In the genomic region with DNA sequence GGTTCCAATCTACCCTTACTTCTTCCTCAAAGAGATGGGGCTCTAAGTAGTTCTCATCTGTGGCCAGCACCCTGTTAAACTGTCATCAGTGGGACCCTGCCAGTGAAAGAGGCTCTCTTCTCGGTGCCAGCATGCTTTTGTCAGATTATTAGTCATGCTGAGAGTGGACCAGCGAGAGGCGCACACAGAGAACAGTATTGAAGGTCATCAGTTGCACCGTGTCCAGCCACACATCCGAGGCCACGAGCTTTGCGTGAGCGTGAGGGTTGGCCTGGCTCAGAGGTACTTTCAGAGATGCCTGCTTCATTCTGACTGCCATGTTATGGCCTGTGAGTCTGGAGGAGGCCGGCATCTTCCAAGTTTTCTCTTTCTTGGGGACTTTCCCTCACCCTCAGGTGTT, we compare ENCODE assay signal across 12 mouse cellular contexts.
"Had no signal": no experiment of that assay in that cellular context is flagged by ENCODE, and none has a peak within 500 bp of the region (broad histone marks: within the 10 kb centered on the region; RNA-seq: fewer than 3 reads in every experiment).

No protein-coding gene starts in this region.

- H3K4me3 ChIP-seq: left cerebral cortex, adult 2 months; limb, embryonic 15.5 days; midbrain, embryonic 15.5 days; neural tube, embryonic 12.5 days had no signal

- H3K36me3 ChIP-seq: limb, embryonic 15.5 days; midbrain, embryonic 15.5 days; neural tube, embryonic 12.5 days had no signal

- H3K4me2 ChIP-seq: limb, embryonic 15.5 days; midbrain, embryonic 11.5 days; midbrain, embryonic 15.5 days; neural tube, embryonic 12.5 days had no signal

- H3K9me3 ChIP-seq: limb, embryonic 15.5 days; midbrain, embryonic 15.5 days; neural tube, embryonic 12.5 days had no signal

- H3K9ac ChIP-seq: limb, embryonic 15.5 days; liver, embryonic 14.5 days; midbrain, embryonic 15.5 days; neural tube, embryonic 12.5 days had no signal

- H3K27me3 ChIP-seq: limb, embryonic 15.5 days; midbrain, embryonic 15.5 days; neural tube, embryonic 12.5 days had no signal

- H3K4me1 ChIP-seq: limb, embryonic 15.5 days; midbrain, embryonic 15.5 days; neural tube, embryonic 12.5 days had no signal

- ATAC-seq: midbrain, embryonic 15.5 days had no signal

- H3K27ac ChIP-seq: left cerebral cortex, adult 2 months; limb, embryonic 15.5 days; liver, embryonic 14.5 days; midbrain, embryonic 15.5 days; neural tube, embryonic 12.5 days; stomach, postnatal 0 days had no signal

- DNase-seq: kidney, adult 8-10 months; kidney, postnatal 25 days; lung, adult 18-20 months; thymus, adult 2 months; thymus, postnatal 25 days had no signal
